Mouse (Mus musculus): ENCODE results near the gene Upf3b. TPM values are rescaled to one million over a fixed set of nuclear protein-coding genes. Genes with fewer than 3 reads are reported as not detected.
"Not testable (repeated sequence)": the region's sequence is repeated elsewhere in the genome, so short reads cannot be mapped to it uniquely, and the experiment has no call there.

Gene Upf3b
- 13.5 and 13.6 TPM in 2 replicates for polyA plus RNA-seq (2015; fragmentation: Nextera tagmentation; extraction: Ambion mirVana)

DNA sequence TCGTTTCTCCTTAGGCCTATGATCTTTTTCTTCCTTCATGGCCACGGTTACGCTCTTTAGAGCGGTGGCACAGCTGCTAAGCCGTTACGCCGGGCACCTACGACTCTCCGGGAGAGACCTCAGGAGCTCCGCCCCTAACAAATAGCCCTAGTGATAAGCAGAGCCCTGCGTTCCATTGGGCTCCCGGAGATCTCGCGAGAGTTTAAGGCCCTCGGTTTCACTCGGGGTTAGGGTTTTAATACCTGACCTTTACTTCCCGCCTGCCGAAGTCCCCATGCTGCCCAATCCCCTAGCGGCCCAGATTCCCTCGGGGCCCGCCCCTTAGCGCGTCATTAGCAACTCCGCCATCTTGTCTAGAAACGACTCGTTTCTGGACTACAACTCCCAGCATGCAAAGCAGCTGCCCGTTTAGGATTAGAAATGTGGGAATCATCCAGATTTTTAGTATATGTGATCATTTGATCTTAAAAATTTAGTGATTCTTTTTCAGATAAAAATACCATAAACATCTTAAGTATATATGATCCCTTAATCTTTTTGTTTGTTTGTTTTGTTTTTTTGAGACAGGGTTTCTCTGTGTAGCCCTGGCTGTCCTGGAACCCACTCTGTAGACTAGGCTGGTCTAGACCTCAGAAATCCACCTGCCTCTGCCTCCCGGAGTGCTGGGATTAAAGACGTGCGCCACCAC is at the start of gene Upf3b:
Gene Upf3b (minus strand): TSS at position 130 of the 688 bp plus-strand sequence.
- Histone ChIP-seq H3K36me3 (ENCODE audit: control insufficient read depth, insufficient read depth) (no peaks in the 10 kb centered on the region), H3K4me3 (ENCODE audit: low read length) (peak within 1 kb of the TSS; percentile 74), H3K9ac (ENCODE audit: low read length) (peak within 1 kb of the TSS; percentile 80), H3K27ac (ENCODE audit: low read length) (peak within 1 kb of the TSS; percentile 94), H3K27me3 (ENCODE audit: control insufficient read depth, insufficient read depth, low read length) (no peaks in the 10 kb centered on the region), H3K4me2 (ENCODE audit: low read depth, low read length) (peak within 1 kb of the TSS; percentile 69), H3K9me3 (replicated peaks; ENCODE audit: control insufficient read depth, low read length) (no peaks in the 10 kb centered on the region), H3K4me1 (ENCODE audit: control insufficient read depth, insufficient read depth, low read length) (no peaks in the 10 kb centered on the region)
- WGBS: 12% methylated on average over 30 of the region's 30 CpGs
- peak; percentile 99 for ATAC-seq (replicated peaks; ENCODE audit: extremely low read depth, insufficient read depth, low FRiP score)

DNA sequence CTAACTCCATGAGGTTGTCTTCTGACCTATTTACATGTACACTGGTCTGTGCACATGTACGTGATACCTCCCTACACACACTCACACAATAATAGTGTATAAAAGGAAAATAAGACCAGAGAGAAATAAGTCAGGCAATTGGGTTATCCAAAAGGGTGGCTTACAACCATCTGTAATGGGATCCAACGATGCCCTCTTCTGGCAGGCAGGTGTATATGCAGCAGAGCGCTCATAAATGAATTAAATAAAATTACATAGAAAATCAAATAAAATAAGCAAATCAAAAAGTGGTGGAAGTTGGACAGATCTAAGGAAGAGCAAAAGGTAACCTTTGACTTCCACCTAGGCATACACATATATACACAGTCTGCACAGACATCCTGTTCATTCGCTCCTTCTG is 47.7 kb upstream of the Upf3b start:
- no peak overlapping the region for H3K27ac ChIP-seq (ENCODE audit: low read length)
- no peaks in the 10 kb centered on the region for H3K4me1 ChIP-seq (ENCODE audit: control insufficient read depth, insufficient read depth, low read length)
- peaks cover 4% of the 10 kb centered on the region; the same call in 1 of the 2 replicates for H3K36me3 ChIP-seq (ENCODE audit: control insufficient read depth, insufficient read depth)
- 45% methylated on average over 4 of the region's 4 CpGs for WGBS
- no peak for ATAC-seq (replicated peaks; ENCODE audit: extremely low read depth, insufficient read depth, low FRiP score)
- H3K27me3 ChIP-seq (ENCODE audit: control insufficient read depth, insufficient read depth, low read length): no peaks in the 10 kb centered on the region
- H3K9me3 ChIP-seq (replicated peaks; ENCODE audit: control insufficient read depth, low read length): no peaks in the 10 kb centered on the region
- no peak overlapping the region for H3K4me2 ChIP-seq (ENCODE audit: low read depth, low read length)
- H3K4me3 ChIP-seq (ENCODE audit: low read length): no peak overlapping the region
- no peak overlapping the region for H3K9ac ChIP-seq (ENCODE audit: low read length)

DNA sequence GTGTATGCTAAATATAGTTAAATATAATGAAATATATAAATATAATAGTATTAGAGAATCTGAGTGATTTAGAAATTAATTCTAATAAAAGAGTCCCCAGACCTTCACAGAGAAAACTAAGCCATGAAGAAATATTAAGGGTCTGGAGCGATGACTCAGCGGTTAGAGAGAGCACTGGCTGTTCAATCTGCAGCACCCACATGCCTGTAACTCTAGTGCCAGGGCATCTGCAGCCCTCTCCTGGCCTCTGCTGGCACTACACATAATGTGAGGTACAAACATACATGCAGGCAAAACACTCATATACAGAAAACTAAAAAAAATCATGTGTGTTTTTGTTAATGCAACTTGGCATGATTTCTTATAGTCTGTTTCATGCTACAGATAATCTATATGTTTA is 34.8 kb upstream of the Upf3b start:
- H3K27ac ChIP-seq (ENCODE audit: low read length): no peak overlapping the region
- no peak overlapping the region for H3K9ac ChIP-seq (ENCODE audit: low read length)
- no peak for ATAC-seq (replicated peaks; ENCODE audit: extremely low read depth, insufficient read depth, low FRiP score)
- WGBS: 96% methylated on average over 2 of the region's 2 CpGs
- H3K27me3 ChIP-seq (ENCODE audit: control insufficient read depth, insufficient read depth, low read length): no peaks in the 10 kb centered on the region
- no peaks in the 10 kb centered on the region for H3K4me1 ChIP-seq (ENCODE audit: control insufficient read depth, insufficient read depth, low read length)
- no peak overlapping the region for H3K4me2 ChIP-seq (ENCODE audit: low read depth, low read length)
- no peak overlapping the region for H3K4me3 ChIP-seq (ENCODE audit: low read length)
- H3K36me3 ChIP-seq (ENCODE audit: control insufficient read depth, insufficient read depth): 0 out of 2 replicates have a peak, but pooled peaks cover 8% of the 10 kb centered on the region
- no peaks in the 10 kb centered on the region for H3K9me3 ChIP-seq (replicated peaks; ENCODE audit: control insufficient read depth, low read length)

DNA sequence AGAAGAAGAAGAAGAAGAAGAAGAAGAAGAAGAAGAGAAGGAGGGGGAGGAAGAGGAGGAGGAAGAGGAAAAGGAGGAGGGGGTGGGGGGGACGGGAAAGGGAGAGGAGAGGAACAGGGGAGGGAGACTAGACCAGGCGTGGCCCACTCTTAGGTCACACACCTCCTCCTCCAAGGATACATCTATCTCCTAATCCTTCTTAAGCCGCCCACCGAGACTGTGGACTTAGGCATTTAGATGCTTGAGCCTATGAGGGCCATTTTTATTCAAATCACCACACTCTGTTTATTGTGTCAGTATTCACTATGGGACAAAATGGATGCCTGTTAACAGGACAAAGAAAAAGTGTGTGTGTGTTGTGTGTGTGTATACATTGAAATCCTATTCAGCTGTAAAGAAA is 34.4 kb upstream of the Upf3b start:
- H3K9ac ChIP-seq (ENCODE audit: low read length); H3K4me2 ChIP-seq (ENCODE audit: low read depth, low read length); H3K4me3 ChIP-seq (ENCODE audit: low read length); H3K27ac ChIP-seq (ENCODE audit: low read length); H3K9me3 ChIP-seq (replicated peaks; ENCODE audit: control insufficient read depth, low read length); ATAC-seq (replicated peaks; ENCODE audit: extremely low read depth, insufficient read depth, low FRiP score); H3K36me3 ChIP-seq (ENCODE audit: control insufficient read depth, insufficient read depth); H3K27me3 ChIP-seq (ENCODE audit: control insufficient read depth, insufficient read depth, low read length); H3K4me1 ChIP-seq (ENCODE audit: control insufficient read depth, insufficient read depth, low read length): not testable (repeated sequence)
- 70% methylated on average over 2 of the region's 4 CpGs for WGBS

DNA sequence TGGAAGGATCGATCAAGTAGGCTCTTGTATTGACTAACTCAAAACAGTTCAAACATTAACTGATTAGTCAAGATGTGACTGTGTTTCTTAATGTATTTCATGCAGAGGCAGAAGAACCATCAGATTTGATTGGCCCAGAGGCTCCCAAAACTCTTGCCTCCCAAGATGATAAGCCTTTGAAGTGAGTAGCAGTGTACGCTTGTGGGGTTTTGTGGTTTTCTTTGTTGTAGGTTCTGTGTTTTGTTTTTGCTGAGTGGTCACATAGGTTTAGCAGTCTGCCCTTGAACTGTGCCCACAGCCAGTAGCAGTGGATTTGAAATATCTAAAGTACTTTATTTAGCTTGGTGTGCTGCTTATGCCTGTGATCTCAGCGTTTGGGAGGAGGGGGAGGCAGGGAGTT is 31.6 kb upstream of the Upf3b start:
- H3K4me3 ChIP-seq (ENCODE audit: low read length): no peak overlapping the region
- WGBS: 76% methylated on average over 3 of the region's 3 CpGs
- no peak overlapping the region for H3K27ac ChIP-seq (ENCODE audit: low read length)
- peaks cover 10% of the 10 kb centered on the region; the same call in 1 of the 2 replicates for H3K36me3 ChIP-seq (ENCODE audit: control insufficient read depth, insufficient read depth)
- no peak for ATAC-seq (replicated peaks; ENCODE audit: extremely low read depth, insufficient read depth, low FRiP score)
- no peak overlapping the region for H3K4me2 ChIP-seq (ENCODE audit: low read depth, low read length)
- no peaks in the 10 kb centered on the region for H3K27me3 ChIP-seq (ENCODE audit: control insufficient read depth, insufficient read depth, low read length)
- no peak overlapping the region for H3K9ac ChIP-seq (ENCODE audit: low read length)
- H3K9me3 ChIP-seq (replicated peaks; ENCODE audit: control insufficient read depth, low read length): no peaks in the 10 kb centered on the region
- no peaks in the 10 kb centered on the region for H3K4me1 ChIP-seq (ENCODE audit: control insufficient read depth, insufficient read depth, low read length)

DNA sequence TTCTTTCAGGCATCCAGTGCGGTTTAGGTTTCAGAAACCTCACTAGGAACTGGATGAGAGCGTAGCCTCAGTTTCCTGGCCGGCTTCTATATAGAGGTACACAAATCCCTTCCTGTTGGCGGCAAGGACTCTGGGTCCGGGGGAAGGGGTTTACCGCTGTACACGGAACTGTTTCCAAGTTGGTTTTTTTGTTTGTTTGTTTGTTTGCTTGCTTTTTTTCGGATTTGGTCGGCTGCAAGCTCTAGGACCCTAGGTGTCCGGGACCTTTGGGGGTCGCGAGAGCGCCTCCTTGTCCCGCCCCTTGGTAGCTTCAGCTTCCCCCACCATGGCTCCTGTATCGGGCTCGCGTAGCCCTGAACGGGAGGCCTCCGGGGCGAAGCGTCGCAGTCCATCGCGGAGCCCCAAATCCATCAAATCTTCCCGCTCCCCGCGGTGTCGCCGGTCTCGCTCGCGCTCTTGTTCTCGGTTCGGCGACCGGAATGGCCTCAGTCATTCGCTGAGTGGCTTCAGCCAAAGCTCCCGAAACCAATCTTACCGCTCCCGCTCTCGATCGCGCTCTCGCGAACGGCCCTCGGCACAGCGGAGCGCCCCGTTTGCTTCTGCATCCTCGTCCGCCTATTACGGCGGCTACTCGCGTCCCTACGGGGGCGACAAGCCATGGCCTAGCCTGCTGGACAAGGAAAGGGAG is 16.7 kb upstream of the Upf3b start, which contains the start of gene Nkap:
Gene Nkap (plus strand): TSS at position 125 of the 688 bp plus-strand sequence.
- H3K4me3 ChIP-seq (ENCODE audit: low read length): peak within 1 kb of the TSS; percentile 68
- peak within 1 kb of the TSS; percentile 83 for H3K9ac ChIP-seq (ENCODE audit: low read length)
- no peaks in the 10 kb centered on the region for H3K36me3 ChIP-seq (ENCODE audit: control insufficient read depth, insufficient read depth)
- peak within 1 kb of the TSS; percentile 49 for H3K27ac ChIP-seq (ENCODE audit: low read length)
- peak within 1 kb of the TSS; percentile 69 for H3K4me2 ChIP-seq (ENCODE audit: low read depth, low read length)
- WGBS: 11% methylated on average over 55 of the region's 58 CpGs
- H3K4me1 ChIP-seq (ENCODE audit: control insufficient read depth, insufficient read depth, low read length): 0 out of 2 replicates have a peak, but pooled peaks cover 2% of the 10 kb centered on the region
- H3K27me3 ChIP-seq (ENCODE audit: control insufficient read depth, insufficient read depth, low read length): no peaks in the 10 kb centered on the region; the same call in 1 of the 2 replicates
- no peaks in the 10 kb centered on the region for H3K9me3 ChIP-seq (replicated peaks; ENCODE audit: control insufficient read depth, low read length)
- peak; percentile 78 for ATAC-seq (replicated peaks; ENCODE audit: extremely low read depth, insufficient read depth, low FRiP score)

DNA sequence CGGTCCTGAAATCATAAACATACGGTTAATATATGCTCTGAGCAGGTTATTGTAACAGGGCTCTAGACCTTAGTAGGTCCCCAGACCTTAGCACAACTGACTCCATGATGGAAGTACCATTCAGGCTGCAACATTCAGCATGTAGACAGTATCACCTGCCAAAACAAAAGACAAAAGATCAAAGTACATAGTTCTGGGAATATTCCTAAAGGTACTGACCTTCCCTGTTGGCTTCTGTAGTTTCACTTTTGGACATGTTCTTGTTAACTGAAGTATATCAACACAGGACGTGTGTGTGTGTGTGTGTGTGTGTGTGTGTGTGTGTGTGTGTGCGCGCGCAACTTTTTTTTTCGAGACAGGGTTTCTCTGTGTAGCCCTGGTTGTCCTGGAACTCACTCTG is 15.4 kb upstream of the Upf3b start:
- Histone ChIP-seq H3K4me1 (ENCODE audit: control insufficient read depth, insufficient read depth, low read length) (0 out of 2 replicates have a peak, but pooled peaks cover 2% of the 10 kb centered on the region), H3K36me3 (ENCODE audit: control insufficient read depth, insufficient read depth) (no peaks in the 10 kb centered on the region), H3K27me3 (ENCODE audit: control insufficient read depth, insufficient read depth, low read length) (no peaks in the 10 kb centered on the region; the same call in 1 of the 2 replicates), H3K4me3 (ENCODE audit: low read length) (no peak overlapping the region), H3K9me3 (replicated peaks; ENCODE audit: control insufficient read depth, low read length) (no peaks in the 10 kb centered on the region), H3K4me2 (ENCODE audit: low read depth, low read length) (no peak overlapping the region), H3K27ac (ENCODE audit: low read length) (no peak overlapping the region), H3K9ac (ENCODE audit: low read length) (no peak overlapping the region)
- 85% methylated on average over 7 of the region's 7 CpGs for WGBS
- ATAC-seq (replicated peaks; ENCODE audit: extremely low read depth, insufficient read depth, low FRiP score): no peak

DNA sequence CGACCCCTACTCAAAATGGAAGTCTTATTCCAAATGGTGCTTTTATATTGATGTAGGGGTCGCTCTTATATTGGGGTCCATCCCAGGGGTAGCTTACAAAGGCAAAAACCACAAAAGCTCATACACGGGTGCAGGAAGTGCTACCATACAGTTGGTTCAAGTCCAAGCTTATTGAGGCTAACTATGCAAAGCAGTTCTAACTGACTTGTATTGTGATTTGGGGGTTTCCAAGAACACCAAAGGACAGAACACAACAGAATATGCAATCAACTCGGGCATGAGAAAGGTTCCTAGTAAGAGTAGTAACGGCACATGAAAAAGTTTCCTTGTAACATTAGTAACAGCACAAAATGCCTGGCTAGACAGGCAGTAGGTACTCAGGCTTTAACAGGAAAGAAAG is 10.1 kb upstream of the Upf3b start:
- Histone ChIP-seq H3K9ac (ENCODE audit: low read length) (no peak overlapping the region), H3K4me2 (ENCODE audit: low read depth, low read length) (no peak overlapping the region), H3K27ac (ENCODE audit: low read length) (no peak overlapping the region), H3K4me3 (ENCODE audit: low read length) (no peak overlapping the region), H3K4me1 (ENCODE audit: control insufficient read depth, insufficient read depth, low read length) (no peaks in the 10 kb centered on the region), H3K9me3 (replicated peaks; ENCODE audit: control insufficient read depth, low read length) (no peaks in the 10 kb centered on the region), H3K36me3 (ENCODE audit: control insufficient read depth, insufficient read depth) (no peaks in the 10 kb centered on the region), H3K27me3 (ENCODE audit: control insufficient read depth, insufficient read depth, low read length) (no peaks in the 10 kb centered on the region; the same call in 1 of the 2 replicates)
- no peak for ATAC-seq (replicated peaks; ENCODE audit: extremely low read depth, insufficient read depth, low FRiP score)
- 59% methylated on average over 5 of the region's 5 CpGs for WGBS

DNA sequence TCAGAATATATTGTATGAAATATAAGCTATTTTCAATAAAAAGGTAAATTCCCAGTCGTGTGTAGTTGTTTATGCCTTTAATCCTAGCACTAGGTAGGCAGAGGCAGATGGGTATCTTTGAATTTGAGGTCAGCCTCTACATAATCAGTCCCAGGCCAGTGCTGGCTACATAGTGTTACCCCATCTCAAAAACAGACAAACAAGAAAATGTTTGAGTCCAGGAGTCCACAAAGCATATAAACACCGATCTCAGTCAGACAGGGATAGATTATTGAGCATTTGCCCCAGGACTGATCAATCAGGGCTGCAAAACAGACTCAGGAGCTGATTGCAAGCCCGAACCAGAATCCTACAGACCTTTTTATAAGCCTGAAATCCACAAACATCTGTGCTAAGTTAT is 9.5 kb upstream of the Upf3b start:
- H3K27me3 ChIP-seq (ENCODE audit: control insufficient read depth, insufficient read depth, low read length): no peaks in the 10 kb centered on the region; the same call in 1 of the 2 replicates
- H3K4me3 ChIP-seq (ENCODE audit: low read length): no peak overlapping the region
- 49% methylated on average over 3 of the region's 3 CpGs for WGBS
- no peak overlapping the region for H3K4me2 ChIP-seq (ENCODE audit: low read depth, low read length)
- H3K9me3 ChIP-seq (replicated peaks; ENCODE audit: control insufficient read depth, low read length): no peaks in the 10 kb centered on the region
- ATAC-seq (replicated peaks; ENCODE audit: extremely low read depth, insufficient read depth, low FRiP score): no peak
- H3K36me3 ChIP-seq (ENCODE audit: control insufficient read depth, insufficient read depth): no peaks in the 10 kb centered on the region
- no peak overlapping the region for H3K9ac ChIP-seq (ENCODE audit: low read length)
- no peaks in the 10 kb centered on the region for H3K4me1 ChIP-seq (ENCODE audit: control insufficient read depth, insufficient read depth, low read length)
- H3K27ac ChIP-seq (ENCODE audit: low read length): no peak overlapping the region
